Mouse (Mus musculus): ENCODE data around the gene Slc9a9.

DNA sequence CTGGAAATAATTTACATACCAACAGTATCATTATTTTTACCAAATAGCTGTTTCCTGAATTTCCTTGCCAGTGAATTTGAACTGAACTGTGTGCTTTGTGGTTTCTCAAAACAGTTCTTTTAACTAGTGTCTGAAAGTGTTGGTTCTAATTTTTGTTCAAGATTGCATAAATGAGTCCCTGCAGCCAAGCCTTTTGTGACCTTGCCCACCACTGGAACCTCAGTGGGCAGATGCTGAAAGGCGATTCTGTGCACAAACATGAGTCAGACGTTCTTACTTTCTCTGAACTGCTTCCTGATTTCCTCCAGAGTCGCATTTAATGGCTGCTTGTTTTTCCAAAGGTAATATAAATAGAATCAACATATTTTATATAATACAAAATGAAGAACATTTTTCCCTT is 281.0 kb downstream of the Slc9a9 start:
- TF ChIP-seq POLR2A (IDR thresholded peaks at IDR 0.05; ENCODE audit: borderline replicate concordance, control insufficient read depth, low read depth, low read length) (no peak), CTCF (IDR thresholded peaks at IDR 0.05; ENCODE audit: control insufficient read depth, insufficient read depth, low read length) (no peak)

Measured in bone marrow, adult 2 months (tissue).